Mouse (Mus musculus) spleen, adult 10 weeks (tissue): ENCODE data around the gene Ankrd34a. TPM values are rescaled to one million over a fixed set of nuclear protein-coding genes. Genes with fewer than 3 reads are reported as not detected.

Source experiments
- polyA plus RNA-seq: library from polyadenylated mRNA; stranded (reverse); fragments of 350-450 nt; fragmentation: Illumina TruSeq; extraction: RNeasy Lipid Tissue Mini Kit (QIAGEN cat#74804); gene quantifications from one replicate; pipeline ENCODE4 v1.2.3, GENCODE M21; 2015; ENCODE audit warnings: low replicate concordance; ENCODE audit not compliant: insufficient read depth

Ankrd34a gene
- not detected for polyA plus RNA-seq

GRCm38 (mm10) chr3:96596228-96596707 lies at the start of gene Ankrd34a:
Ankrd34a (plus strand) TSS chr3:96596636.

GRCm38 (mm10) chr3:96557694-96558093 lies 38.7 kb upstream of the Ankrd34a start, which contains the start of gene Txnip:
Txnip (plus strand) TSS chr3:96557957.

GRCm38 (mm10) chr3:96576690-96577541 lies 19.5 kb upstream of the Ankrd34a start, which contains the start of gene Gm16253:
Gm16253 (plus strand) TSS chr3:96576984.

GRCm38 (mm10) chr3:96593790-96594560 lies 2.5 kb upstream of the Ankrd34a start, which contains the start of gene Polr3gl:
Polr3gl (minus strand) TSS chr3:96594181.

GRCm38 (mm10) chr3:96600639-96601250 lies 4.3 kb downstream of the Ankrd34a start, which contains the start of gene Lix1l:
Lix1l (plus strand) TSS chr3:96601149.

GRCm38 (mm10) chr3:96629729-96630600 lies 33.5 kb downstream of the Ankrd34a start, which contains the start of gene Rbm8a:
Rbm8a (plus strand) TSS chr3:96629933.

GRCm38 (mm10) chr3:96634928-96635879 lies 38.8 kb downstream of the Ankrd34a start, which contains the start of the genes Pex11b and Gm42957:
Pex11b (plus strand) TSS chr3:96635376.
Gm42957 (plus strand) TSS chr3:96635474.

GRCm38 (mm10) chr3:96645018-96645649 lies 48.7 kb downstream of the Ankrd34a start, which contains the start of gene Itga10:
Itga10 (plus strand) TSS chr3:96645584.

Other genes starting within 250 kb of the Ankrd34a start
- not detected for gene BC107364, start 144.3 kb upstream of the Ankrd34a start, polyA plus RNA-seq
- not detected for gene Hfe2, start 71.5 kb upstream of the Ankrd34a start, polyA plus RNA-seq
- gene Txnip, start 38.7 kb upstream of the Ankrd34a start, polyA plus RNA-seq, result 638 TPM
- not detected for gene Gm16253, start 19.7 kb upstream of the Ankrd34a start, polyA plus RNA-seq
- gene Polr3gl, start 2.5 kb upstream of the Ankrd34a start, polyA plus RNA-seq, result 79.5 TPM
- gene Lix1l, start 4.5 kb downstream of the Ankrd34a start, polyA plus RNA-seq, result 16.0 TPM
- gene Rbm8a, start 33.3 kb downstream of the Ankrd34a start, polyA plus RNA-seq, result 65.7 TPM
- gene Pex11b, start 38.7 kb downstream of the Ankrd34a start, polyA plus RNA-seq, result 34.0 TPM
- 0.36 TPM for gene Gm42957, start 38.8 kb downstream of the Ankrd34a start, polyA plus RNA-seq
- gene Itga10, start 48.9 kb downstream of the Ankrd34a start, polyA plus RNA-seq, result 3.7 TPM
- 0.59 TPM for gene Ankrd35, start 73.5 kb downstream of the Ankrd34a start, polyA plus RNA-seq
- 28.2 TPM for gene Pias3, start 99.7 kb downstream of the Ankrd34a start, polyA plus RNA-seq
- 2.6 TPM for gene Nudt17, start 111.9 kb downstream of the Ankrd34a start, polyA plus RNA-seq
- gene Polr3c, start 131.0 kb downstream of the Ankrd34a start, polyA plus RNA-seq, result 52.3 TPM
- 88.0 TPM for gene Rnf115, start 131.0 kb downstream of the Ankrd34a start, polyA plus RNA-seq
- 0.10 TPM for gene Pdzk1, start 232.6 kb downstream of the Ankrd34a start, polyA plus RNA-seq
- gene Cd160, start 232.7 kb downstream of the Ankrd34a start, polyA plus RNA-seq, result 14.6 TPM